Mouse (Mus musculus) forelimb bud, embryonic 11.5 days (tissue): ENCODE data around the gene Ndufb11.

Experiments
- DNase-seq: peaks from one replicate; pipeline ENCODE4 v3.0.0-alpha.2; 2012; ENCODE audit warnings: low read depth, low spot score

The Ndufb11 gene

DNA sequence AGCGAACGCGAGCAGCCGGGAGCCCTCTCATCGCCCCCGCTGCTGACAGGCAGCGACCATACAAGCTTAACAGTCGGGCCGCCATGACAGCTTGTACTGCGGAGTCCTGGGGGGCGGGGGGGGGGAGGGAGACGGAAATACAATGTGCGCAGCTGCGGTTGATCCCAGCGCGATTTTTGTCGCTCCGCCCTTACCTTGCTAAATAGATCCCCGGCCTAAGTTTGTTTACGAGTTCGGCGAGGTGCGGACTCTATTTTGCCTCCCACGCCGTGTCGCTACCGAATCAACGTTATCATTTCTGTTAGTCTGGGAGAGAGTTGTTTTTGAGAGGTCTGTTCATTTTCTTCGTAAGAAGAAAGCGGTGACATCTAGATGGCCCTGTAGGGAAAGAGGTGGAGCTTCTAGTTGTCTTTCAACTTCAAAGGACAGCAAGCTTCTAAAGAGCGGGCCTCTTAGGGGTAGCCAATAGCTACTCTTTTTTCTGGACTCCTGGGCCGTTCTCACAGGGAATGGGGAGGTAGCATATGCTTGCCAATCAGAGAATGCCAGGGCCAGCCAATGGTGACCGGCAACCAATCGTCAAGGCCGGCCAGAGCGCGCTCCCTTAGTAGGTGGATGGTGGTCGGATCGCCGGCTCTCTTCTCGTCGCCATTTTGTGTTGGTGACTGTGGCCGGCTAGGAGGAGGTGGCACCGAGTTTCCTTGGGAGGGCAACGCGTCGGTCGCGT, at the start of gene Ndufb11, which contains the start of gene Rbm10:
Gene Ndufb11 (minus strand): TSS at position 444 of the 727 bp plus-strand sequence.
Gene Rbm10 (plus strand): TSS at position 328 of the 727 bp plus-strand sequence.
- peak; percentile 70 for DNase-seq

DNA sequence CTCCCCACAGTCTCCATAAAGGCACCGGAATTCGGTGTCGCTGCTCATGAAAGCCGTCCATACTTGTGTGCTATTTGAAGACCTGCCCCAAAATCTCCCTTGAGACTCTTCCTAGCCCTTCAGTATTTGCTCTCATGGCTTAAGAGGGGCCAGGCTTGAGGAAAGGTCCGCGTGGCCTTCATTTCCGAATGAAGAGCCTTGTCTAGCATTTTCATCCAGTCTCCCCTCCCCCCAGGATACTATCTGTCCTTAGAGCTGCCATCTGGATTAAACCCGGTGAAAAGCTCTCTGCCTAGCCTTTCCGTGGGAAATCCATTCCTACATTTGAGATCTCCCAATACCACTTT, 46.0 kb upstream of the Ndufb11 start:
- no peak for DNase-seq

DNA sequence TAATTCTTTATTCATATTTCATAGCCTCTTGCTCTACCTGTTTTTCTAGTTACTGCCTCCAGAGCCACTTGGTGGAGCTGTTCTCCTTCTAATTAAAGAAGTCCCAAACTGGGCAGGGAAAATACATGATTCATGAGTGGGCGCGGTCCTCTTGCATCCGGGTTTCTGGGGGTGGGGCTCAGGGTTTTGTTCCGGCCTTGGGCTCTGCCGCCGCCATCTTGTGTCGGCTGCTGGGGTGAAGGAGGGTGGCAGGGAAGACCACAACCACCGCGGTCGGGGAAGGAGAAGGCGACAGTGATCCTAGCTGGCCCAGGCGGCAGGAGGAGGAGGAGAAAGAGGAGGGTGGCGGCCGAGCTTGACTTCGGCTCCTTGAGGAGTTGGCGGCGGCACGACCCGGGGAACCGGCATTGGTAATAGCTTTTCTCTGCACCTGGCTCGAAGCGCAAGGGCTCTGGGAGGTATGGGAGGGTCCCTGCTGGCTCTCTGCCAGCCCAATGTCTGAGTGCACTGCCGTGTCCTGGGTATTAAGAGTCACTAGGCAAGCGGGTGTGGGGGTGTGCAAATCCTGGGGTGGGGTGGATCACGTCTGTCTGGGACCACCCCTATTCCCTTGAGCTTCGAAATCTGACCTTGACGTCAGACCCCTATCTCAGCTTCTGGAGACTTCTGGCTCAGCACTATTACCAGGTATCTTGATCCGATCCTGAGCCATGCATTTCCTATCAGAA, 45.5 kb upstream of the Ndufb11 start:
- peak; percentile 82 for DNase-seq

DNA sequence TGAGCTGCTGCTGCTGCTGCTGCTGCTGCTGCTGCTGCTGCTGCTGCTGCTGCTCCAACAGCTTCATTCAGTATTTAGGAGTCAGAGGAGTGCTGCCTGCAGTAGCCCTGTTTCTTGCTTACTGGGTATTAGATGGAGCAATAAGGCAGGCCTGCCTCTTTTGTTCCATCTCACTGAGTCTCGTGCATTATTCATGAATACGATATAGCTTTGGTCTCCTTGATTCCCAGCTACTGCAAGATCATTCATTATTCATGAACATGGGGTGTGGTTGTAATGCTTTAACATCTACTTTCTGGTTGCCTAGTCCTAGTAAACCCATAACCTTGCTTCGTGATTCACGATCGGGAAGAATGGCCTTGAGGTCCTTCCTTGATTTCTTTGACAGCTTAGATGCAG, 44.9 kb upstream of the Ndufb11 start:
- no peak for DNase-seq

DNA sequence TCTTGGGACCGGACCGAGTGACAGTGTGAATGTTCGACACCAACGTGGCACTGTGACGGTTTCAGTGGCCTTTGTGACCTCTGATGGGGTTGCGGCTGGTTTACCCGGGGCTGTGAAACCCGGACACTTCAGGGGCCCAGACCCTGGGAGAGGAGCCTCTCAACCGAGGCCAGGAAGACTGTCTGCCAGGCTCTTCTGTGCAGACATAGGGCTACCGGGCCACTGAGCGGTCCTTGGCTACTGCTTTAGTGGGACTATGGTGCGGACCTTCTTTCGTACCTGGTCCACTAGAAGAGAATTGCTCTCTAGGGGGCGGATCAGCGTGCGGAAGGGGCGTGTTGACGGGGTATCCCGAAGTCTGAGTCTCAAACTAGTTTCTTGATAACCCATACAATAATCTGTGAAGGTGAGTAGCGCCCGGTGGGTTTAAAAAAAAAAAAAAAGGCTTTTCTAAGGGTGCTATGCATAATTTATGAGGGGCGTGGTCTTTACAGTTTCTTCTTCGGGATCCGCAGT, 41.5 kb upstream of the Ndufb11 start:
- DNase-seq = no peak

DNA sequence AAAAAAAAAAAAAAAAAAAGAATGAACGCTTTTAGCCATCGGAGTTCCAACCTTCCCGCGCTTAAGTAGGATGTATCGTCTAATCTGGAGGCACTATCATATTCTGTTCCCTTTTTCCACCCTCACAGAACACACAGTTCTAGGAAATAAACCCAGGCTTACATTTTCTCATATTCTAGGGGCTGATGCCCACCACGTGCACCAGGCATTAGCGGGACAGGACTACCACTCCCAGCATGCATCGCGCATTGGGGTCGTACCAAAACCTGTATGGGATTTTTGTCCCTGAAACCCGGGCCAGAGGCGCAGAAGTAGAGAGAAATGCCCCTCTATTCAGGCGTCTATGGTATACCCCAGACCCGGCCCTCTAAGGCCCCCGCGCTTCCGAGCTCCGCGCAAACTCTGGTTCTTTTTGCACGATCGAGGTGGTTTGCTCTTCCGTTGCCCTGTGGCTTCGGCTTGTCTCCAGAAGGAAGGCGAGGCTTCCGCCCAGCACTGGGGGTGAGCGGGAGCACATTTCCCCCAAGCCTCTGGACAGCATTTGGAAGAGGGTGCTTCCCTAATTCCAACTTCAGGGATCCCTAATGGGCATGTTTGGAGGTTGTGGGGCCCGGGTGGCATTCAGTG, 40.7 kb upstream of the Ndufb11 start, which contains the start of gene Uba1:
Gene Uba1 (plus strand): TSS at position 301 of the 627 bp plus-strand sequence.
- peak; percentile 87 for DNase-seq

DNA sequence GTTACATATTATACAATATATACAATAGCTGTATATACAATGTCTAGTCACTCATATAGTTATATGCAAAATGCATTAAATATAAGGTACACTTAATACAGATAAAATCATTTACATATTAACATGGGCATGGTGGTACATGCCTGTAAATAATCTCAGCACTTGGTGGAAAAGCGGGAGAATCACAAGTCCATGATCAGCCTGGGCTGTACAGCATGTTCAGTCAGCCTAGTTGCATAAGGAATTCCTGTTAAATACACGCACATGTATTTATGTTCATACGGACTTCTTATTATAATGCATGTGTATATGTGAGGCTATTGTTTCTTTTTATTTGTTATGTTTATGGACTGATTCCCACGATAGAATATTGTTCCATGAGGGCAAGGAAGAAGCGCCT, 40.2 kb upstream of the Ndufb11 start:
- DNase-seq = no peak

DNA sequence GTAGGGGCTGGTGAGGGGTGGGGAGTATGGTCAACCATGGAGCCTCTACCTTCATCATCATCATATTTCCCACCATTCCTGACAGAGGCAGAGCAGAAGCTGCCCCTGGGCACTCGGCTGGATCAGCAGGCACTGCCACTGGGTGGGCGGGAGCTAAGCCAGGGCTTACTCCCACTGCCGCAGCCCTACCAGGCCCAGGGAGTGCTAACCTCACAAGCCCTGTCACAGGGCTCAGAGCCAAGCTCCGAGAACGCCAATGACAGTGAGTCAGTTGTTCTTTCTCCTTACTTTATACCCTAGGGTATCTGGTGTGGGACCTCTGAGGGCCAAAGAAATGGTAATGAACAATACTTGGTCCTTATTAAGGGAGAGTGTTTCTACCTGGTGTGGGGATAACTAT, 27.4 kb upstream of the Ndufb11 start:
- no peak for DNase-seq

DNA sequence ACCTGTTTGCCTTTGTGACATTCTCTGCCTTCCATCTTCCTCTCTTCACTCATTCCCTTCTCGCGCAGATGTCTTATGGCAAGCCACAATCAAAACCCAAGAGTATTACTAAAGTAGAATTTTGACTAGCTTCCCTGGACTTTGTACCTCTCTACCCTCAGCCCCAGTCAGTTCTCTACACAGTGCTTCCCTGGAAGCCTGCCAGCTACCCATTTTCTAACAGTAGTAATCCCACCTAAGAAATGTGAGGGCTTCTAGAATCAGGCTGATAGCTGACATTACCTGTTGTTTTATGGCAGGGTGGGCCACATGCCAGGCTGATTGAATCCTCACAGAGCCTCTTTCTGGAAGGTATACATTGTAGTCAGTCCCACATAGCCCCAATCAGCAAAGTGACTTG, 20.7 kb upstream of the Ndufb11 start:
- no peak for DNase-seq

DNA sequence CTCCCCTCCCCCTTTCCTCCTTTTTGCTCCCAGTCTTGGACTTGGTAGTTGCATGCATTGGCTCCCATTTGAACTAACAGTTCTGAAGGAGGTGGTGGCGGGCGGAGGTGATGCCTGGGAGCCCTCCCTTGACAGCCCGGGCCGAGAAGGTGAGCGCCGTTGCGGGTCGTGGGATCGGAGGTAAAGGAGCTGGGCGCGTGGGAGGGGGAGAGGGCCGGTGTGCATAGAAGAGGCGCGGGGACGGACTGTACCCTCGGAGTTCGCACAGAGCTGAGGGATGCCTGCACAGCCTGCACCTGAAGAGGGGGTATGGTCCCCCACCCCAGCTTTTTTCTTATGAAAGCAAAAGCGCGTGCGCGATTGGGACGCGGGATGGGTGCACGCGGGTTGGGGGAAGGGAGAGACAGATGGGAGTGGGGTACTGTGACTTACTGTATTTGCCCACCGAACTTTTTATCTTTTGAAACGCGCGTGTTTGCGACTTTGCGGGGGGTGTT, 532 bp upstream of the Ndufb11 start:
- DNase-seq = peak; percentile 9

DNA sequence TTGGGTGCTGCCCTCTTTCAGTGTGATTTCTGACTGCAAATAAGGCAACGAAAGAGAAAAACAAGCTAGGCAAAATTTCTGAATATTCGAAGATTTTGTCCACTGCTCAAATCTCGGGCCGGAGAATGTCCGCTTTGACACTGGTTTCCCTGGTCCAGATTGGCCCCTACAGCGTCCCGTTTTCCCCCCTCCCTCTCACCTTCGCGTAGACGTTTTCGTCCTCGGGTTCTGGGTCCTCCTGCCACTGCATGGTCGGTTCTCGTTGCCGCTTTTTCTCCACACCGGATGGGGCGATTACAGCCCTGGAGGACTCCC, 601 bp downstream of the Ndufb11 start:
- DNase-seq = no peak

DNA sequence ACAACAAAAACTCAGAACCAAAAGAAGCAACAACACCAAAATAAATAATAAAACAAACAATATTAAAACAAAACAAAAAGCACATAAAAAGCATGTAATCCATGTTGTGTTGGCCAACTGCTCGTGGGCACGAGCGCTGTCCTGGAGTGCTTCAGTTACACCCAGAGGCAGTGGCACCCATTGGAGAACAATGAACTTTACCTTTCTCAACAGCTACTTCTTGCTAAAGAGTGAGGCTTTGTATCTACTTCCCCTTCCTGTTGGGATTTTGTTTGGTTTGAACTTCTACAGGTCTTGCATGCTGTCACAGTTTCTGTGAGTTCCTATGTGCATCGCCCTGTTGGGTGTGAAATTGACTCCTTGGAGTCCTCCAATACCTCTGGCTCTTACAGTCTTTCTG, 8.9 kb downstream of the Ndufb11 start:
- DNase-seq = no peak

DNA sequence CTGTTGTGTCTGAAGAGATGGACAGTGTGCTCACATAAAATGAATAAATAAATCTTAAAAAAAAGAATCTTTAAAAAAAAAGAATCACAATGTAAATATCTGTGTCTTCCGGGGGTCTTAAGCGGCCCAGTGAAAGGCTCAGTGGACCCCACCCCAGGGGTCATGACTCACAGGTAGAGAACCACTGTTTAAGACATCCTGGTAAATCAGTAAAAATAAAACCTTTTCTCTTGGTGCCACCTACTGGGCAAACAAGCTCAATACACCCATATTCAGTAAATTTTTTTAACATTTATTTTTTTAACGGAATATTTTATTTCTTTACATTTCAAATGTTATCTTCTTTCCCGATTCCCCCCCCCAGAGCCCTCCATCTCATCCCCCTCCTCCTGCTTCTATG, 29.5 kb downstream of the Ndufb11 start:
- no peak for DNase-seq

DNA sequence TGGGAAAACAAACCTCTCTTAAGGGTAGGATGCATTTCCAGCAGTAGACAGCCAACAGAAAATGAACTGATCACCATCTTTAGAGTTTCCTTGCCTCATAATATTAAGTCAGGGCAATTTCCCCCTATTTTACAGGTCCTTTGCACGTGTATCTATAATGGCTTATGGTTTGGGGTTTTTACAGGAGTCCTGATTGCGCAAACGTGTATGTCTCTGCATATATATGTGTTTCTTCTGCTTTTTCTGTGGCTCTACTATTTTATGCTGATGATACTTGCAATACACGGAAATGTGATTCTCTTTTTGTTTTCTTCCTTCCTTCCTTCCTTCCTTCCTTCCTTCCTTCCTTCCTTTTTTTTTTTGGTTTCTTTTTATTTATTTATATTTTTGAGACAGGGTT, 43.5 kb downstream of the Ndufb11 start:
- no peak for DNase-seq

DNA sequence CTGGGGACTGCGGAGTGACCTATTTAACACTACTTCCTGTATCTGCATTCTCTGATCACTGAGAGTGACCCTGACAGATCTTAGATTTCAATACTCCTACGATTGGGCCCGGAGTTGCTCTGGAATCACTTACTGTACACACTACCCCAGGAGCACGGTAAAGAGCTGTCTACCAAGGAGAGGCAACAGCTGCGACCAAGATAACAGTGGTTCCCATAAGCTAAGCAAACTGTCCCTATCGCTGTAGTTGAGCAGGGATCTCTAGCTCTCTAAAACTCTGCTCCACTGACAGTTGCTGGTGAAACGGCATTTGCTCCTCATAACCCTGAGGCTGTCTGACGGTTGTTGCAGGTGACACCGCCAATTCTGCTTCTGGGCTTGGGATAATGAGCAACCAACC, 44.7 kb downstream of the Ndufb11 start:
- DNase-seq = no peak

DNA sequence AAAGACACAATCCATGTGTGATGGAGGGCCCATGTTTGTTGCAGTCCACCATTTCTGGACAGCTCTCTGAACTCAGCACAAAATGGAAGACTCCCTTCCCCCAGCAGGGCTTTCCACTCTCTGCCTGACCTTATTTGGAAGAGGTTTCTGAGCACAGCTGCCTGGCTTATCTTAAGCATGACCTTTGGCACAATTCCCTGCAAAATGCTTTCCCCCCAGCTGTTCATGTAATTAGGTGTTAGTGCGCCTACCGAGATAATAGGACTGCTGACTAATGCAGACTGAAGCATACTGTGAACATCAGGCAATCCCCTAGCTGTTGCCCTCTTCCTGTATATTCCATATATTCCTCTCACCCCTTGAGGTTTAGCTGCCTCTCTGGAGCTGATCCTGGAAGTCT, 46.4 kb downstream of the Ndufb11 start:
- peak; percentile 27 for DNase-seq
